Mouse (Mus musculus): ENCODE measurements around the gene Grin2d.

GRCm38 (mm10) chr7:45850661-45851060, 27.5 kb downstream of the Grin2d start:
- TF ChIP-seq CTCF (IDR thresholded peaks at IDR 0.05) (no peak), EP300 (IDR thresholded peaks at IDR 0.05) (no peak)

Measured in lung, postnatal 0 days (tissue).